Mouse (Mus musculus): ENCODE measurements around the gene Sh3pxd2b. TPM values are rescaled to one million over a fixed set of nuclear protein-coding genes. Genes with fewer than 3 reads are reported as not detected.

The Sh3pxd2b gene
- not detected for polyA plus RNA-seq (2017; shearing (Covaris generic))

DNA sequence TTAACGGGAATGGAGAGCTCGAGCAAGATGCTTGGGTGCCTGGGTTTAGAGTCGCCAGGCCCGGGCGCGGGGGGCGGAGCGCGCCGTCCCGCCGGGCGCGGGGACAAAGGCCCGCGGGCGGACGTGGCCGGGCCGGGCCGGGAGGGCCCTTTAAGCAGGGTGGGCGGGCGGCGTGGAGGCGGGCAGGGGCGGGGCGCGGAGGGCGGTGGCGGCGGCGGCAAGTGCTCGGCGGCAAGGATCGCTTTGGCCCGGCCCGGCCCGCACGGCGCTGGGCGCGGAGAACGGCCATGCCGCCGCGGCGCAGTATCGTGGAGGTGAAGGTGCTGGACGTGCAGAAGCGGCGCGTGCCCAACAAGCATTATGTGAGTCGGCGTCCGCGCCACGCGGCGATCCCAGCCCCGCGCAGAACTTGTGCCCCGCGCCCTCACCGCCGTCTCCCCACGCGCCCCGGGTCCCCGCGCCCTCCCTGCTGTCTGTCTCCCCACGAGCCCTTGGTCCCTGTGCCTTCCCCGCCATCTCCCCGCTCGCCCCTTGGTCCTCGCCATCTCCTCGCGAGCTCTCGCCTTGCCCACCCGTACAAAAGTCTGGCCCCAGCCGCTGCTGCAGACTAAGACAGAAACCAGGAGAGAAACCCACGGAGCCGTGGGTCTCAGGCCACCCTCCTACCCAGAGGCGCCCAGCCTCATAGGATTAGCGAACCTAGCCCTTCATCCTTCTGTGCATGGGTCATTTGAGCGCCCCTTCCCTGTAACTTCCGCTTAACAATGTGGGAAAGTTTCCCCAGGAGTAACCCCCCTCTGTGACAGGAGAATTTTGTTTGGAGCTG is at the start of gene Sh3pxd2b:
Gene Sh3pxd2b (plus strand): TSS at position 214 of the 826 bp plus-strand sequence.

GRCm38 (mm10) chr11:32299865-32300264 is 47.8 kb upstream of the Sh3pxd2b start, which contains the start of gene Hbq1a:
Gene Hbq1a, plus strand, starts transcription at chr11:32300069.

GRCm38 (mm10) chr11:32454800-32455506 is 107.3 kb downstream of the Sh3pxd2b start, which contains the start of gene Ubtd2:
Gene Ubtd2, plus strand, starts transcription at chr11:32455370.

Other genes starting within 250 kb of the Sh3pxd2b start
- 16.3 TPM for gene Il9r, start 147.5 kb upstream of the Sh3pxd2b start, polyA plus RNA-seq (2017; shearing (Covaris generic))
- gene Snrnp25, start 142.4 kb upstream of the Sh3pxd2b start, polyA plus RNA-seq (2017; shearing (Covaris generic)), result 55.7 TPM
- 0.58 TPM for gene Rhbdf1, start 125.5 kb upstream of the Sh3pxd2b start, polyA plus RNA-seq (2017; shearing (Covaris generic))
- 41.0 TPM for gene Mpg, start 121.3 kb upstream of the Sh3pxd2b start, polyA plus RNA-seq (2017; shearing (Covaris generic))
- 82.0 TPM for gene Nprl3, start 80.1 kb upstream of the Sh3pxd2b start, polyA plus RNA-seq (2017; shearing (Covaris generic))
- gene Hba-x, start 71.4 kb upstream of the Sh3pxd2b start, polyA plus RNA-seq (2017; shearing (Covaris generic)), result not detected
- 55.9 TPM for gene Hba-a1, start 64.3 kb upstream of the Sh3pxd2b start, polyA plus RNA-seq (2017; shearing (Covaris generic))
- gene Hbq1b, start 60.9 kb upstream of the Sh3pxd2b start, polyA plus RNA-seq (2017; shearing (Covaris generic)), result not detected
- 81.6 TPM for gene Hba-a2, start 51.3 kb upstream of the Sh3pxd2b start, polyA plus RNA-seq (2017; shearing (Covaris generic))
- gene Hbq1a, start 47.8 kb upstream of the Sh3pxd2b start, polyA plus RNA-seq (2017; shearing (Covaris generic)), result not detected
- gene Ubtd2, start 107.5 kb downstream of the Sh3pxd2b start, polyA plus RNA-seq (2017; shearing (Covaris generic)), result 2.5 TPM
- gene Efcab9, start 184.3 kb downstream of the Sh3pxd2b start, polyA plus RNA-seq (2017; shearing (Covaris generic)), result 1.9 TPM
- gene Stk10, start 185.5 kb downstream of the Sh3pxd2b start, polyA plus RNA-seq (2017; shearing (Covaris generic)), result 342 TPM